Mouse (Mus musculus) hindbrain, embryonic 11.5 days (tissue): Measurements from ENCODE around the gene Krtap8-1. TPM values are rescaled to one million over a fixed set of nuclear protein-coding genes. Genes with fewer than 3 reads are reported as not detected.

Experiments
- polyA plus RNA-seq: library from polyadenylated mRNA; unstranded; fragments of >200 nt; fragmentation: Nextera tagmentation; extraction: Ambion mirVana; gene quantifications from 2 replicates; pipeline ENCODE4 v1.2.1, GENCODE M21; 2014

Gene Krtap8-1
- polyA plus RNA-seq, 1 experiment from 2014 or later = not detected

Other genes with a start within 250 kb of the Krtap8-1 start
- gene Krtap21-1, start 84.1 kb downstream of the Krtap8-1 start, polyA plus RNA-seq = not detected in 2 replicates
- gene Krtap6-2, start 67.8 kb downstream of the Krtap8-1 start, polyA plus RNA-seq = not detected in 2 replicates
- gene Krtap7-1, start 20.4 kb upstream of the Krtap8-1 start, polyA plus RNA-seq = not detected in 2 replicates
- not detected in 2 replicates for gene Krtap11-1, start 83.2 kb upstream of the Krtap8-1 start, polyA plus RNA-seq